ENCODE assay signal across 13 mouse cellular contexts in the genomic region with DNA sequence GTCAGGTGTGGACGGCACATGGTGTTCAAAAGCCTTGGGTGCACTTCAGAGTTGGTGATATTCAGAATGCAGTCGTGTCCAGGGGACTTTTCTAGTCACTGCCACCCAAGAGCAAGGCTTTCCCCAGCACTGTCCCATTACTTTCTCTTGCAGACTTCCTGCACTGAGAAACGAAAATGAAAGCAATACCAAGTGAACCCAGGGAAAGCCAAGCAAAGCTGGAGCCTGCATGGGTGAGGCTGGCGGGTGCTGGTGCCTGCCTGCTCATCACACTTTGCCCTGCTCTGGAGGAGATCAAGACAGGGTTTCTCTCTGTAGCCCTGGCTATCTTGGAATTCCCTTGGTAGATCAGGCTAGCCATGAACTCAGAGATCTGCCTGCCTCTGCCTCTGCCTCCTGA. TPM values are rescaled to one million over a fixed set of nuclear protein-coding genes. Genes with fewer than 3 reads are reported as not detected.
DNase-seq lines count a peak whose midpoint lies in the region; ATAC-seq and TF ChIP-seq lines count a peak whose summit lies in the region.
"Had no signal": no experiment of that assay in that cellular context is flagged by ENCODE, and none has a peak within 500 bp of the region (broad histone marks: within the 10 kb centered on the region; RNA-seq: fewer than 3 reads in every experiment).

No protein-coding gene starts in this region.

- DNase-seq in heart, postnatal 14 days: no peak
- DNase-seq in testis, postnatal 10 days (ENCODE audit: low spot score): no peak
- DNase-seq in induced T-regulatory cell, adult 2 months (ENCODE audit: low read depth): peak; percentile 79
- DNase-seq in splenic B cell, adult 2 months (ENCODE audit: low read depth, low spot score): peak; percentile 41
- no peak for DNase-seq in forebrain, embryonic 10.5 days (ENCODE audit: extremely low spot score, low spot score)
- no peak for DNase-seq in left cerebral cortex, postnatal 25 days (ENCODE audit: low spot score in 2 of 2)
- DNase-seq: cerebellum, adult 9-10 months; forebrain, postnatal 0 days had no signal

- intact Hi-C loops in heart, postnatal 14 days (cut with DNase I): loop anchor here (5.0 kb wide), 2 partner anchors 42 to 122 kb away; no protein-coding TSS in a partner anchor
- intact Hi-C loops in left cerebral cortex, postnatal 25 days (cut with DNase I): loop anchor here (5.0 kb wide), 1 partner anchor 68 kb away; a partner anchor contains a TSS

- 0 out of 2 replicates have a peak overlapping the region, but pooled peaks have one; percentile 10 for H3K9ac ChIP-seq in heart, embryonic 13.5 days
- H3K9ac ChIP-seq: embryonic facial prominence, embryonic 13.5 days; forebrain, postnatal 0 days; kidney, embryonic 15.5 days had no signal

- no peak for TF ChIP-seq CTCF in testis, adult 2 months (IDR thresholded peaks at IDR 0.05; ENCODE audit: control insufficient read depth, insufficient read depth, insufficient replicate concordance, low read depth, low read length)

- H3K27ac ChIP-seq in heart, embryonic 13.5 days (replicated peaks): no peak overlapping the region
- no peak overlapping the region for H3K27ac ChIP-seq in testis, adult 2 months (ENCODE audit: control insufficient read depth, insufficient read depth, low read depth, low read length)
- H3K27ac ChIP-seq in forebrain, embryonic 10.5 days: no peak overlapping the region
- H3K27ac ChIP-seq: embryonic facial prominence, embryonic 13.5 days; hindbrain, embryonic 10.5 days; kidney, embryonic 15.5 days had no signal

- 84% methylated on average over 4 of the region's 4 CpGs for WGBS in heart, embryonic 13.5 days
- 92% methylated on average over 4 of the region's 4 CpGs for WGBS in forebrain, embryonic 10.5 days

- H3K4me3 ChIP-seq in heart, embryonic 13.5 days: no peak overlapping the region
- peak overlapping the region; percentile 60 for H3K4me3 ChIP-seq in testis, adult 2 months (ENCODE audit: control insufficient read depth, low read depth, low read length)
- no peak overlapping the region for H3K4me3 ChIP-seq in forebrain, embryonic 10.5 days
- H3K4me3 ChIP-seq: embryonic facial prominence, embryonic 13.5 days; hindbrain, embryonic 10.5 days; kidney, embryonic 15.5 days had no signal

- H3K36me3 ChIP-seq in heart, embryonic 13.5 days: peaks cover 67% of the 10 kb centered on the region
- no peaks in the 10 kb centered on the region for H3K36me3 ChIP-seq in testis, adult 2 months (ENCODE audit: control insufficient read depth, insufficient read depth, low read length)
- H3K36me3 ChIP-seq in splenic B cell, adult 2 months (ENCODE audit: control insufficient read depth, insufficient read depth, low read length, poor library complexity, severe bottlenecking): peaks cover 12% of the 10 kb centered on the region
- H3K36me3 ChIP-seq in forebrain, embryonic 10.5 days (replicated peaks): peaks cover 69% of the 10 kb centered on the region

- no peak for ATAC-seq in heart, embryonic 13.5 days (ENCODE audit: extremely low read depth, insufficient number of reproducible peaks, low FRiP score, low TSS enrichment)
- ATAC-seq: forebrain, postnatal 0 days had no signal

- peaks cover 30% of the 10 kb centered on the region for H3K4me1 ChIP-seq in heart, embryonic 13.5 days
- peaks cover 22% of the 10 kb centered on the region for H3K4me1 ChIP-seq in testis, adult 2 months (ENCODE audit: control insufficient read depth, insufficient read depth, low read length)
- peaks cover 37% of the 10 kb centered on the region for H3K4me1 ChIP-seq in forebrain, embryonic 10.5 days

- TF ChIP-seq POLR2A in testis, adult 2 months (IDR thresholded peaks at IDR 0.05; ENCODE audit: control insufficient read depth, low read depth, low read length): no peak

- no peaks in the 10 kb centered on the region for H3K9me3 ChIP-seq in heart, embryonic 13.5 days
- 0 out of 2 replicates have a peak, but pooled peaks cover 3% of the 10 kb centered on the region for H3K9me3 ChIP-seq in forebrain, embryonic 10.5 days
- H3K9me3 ChIP-seq: embryonic facial prominence, embryonic 13.5 days; hindbrain, embryonic 10.5 days; kidney, embryonic 15.5 days had no signal

- no peak overlapping the region for H3K4me2 ChIP-seq in heart, embryonic 13.5 days
- H3K4me2 ChIP-seq: embryonic facial prominence, embryonic 13.5 days; kidney, embryonic 15.5 days had no signal

- H3K27me3 ChIP-seq in heart, embryonic 13.5 days (replicated peaks): no peaks in the 10 kb centered on the region
- H3K27me3 ChIP-seq in testis, adult 2 months (ENCODE audit: control insufficient read depth, insufficient read depth, low read length): no peaks in the 10 kb centered on the region
- H3K27me3 ChIP-seq in splenic B cell, adult 2 months (ENCODE audit: control insufficient read depth, insufficient read depth, low read length, poor library complexity, severe bottlenecking): no peaks in the 10 kb centered on the region
- peaks cover 18% of the 10 kb centered on the region for H3K27me3 ChIP-seq in forebrain, embryonic 10.5 days (ENCODE audit: poor library complexity, severe bottlenecking)
- H3K27me3 ChIP-seq: kidney, embryonic 15.5 days had no signal

RNA-seq across cellular contexts. Expression of a gene that starts 3.8 kb away (rescaled TPM):
- 51.1 and 52.7 TPM in 2 replicates for polyA plus RNA-seq in heart, embryonic 13.5 days (2015; fragmentation: Nextera tagmentation; extraction: Ambion mirVana)
- 10 to 100 TPM; 38.6 to 40.8 TPM for total RNA-seq in heart, postnatal 14 days (2021)
- 46.9 and 52.8 TPM in 2 replicates for polyA plus RNA-seq in testis, adult 2 months (2012; rRNA removed)
- 46.7 and 48.6 TPM in 2 replicates for polyA plus RNA-seq in forebrain, embryonic 10.5 days (2016; fragmentation: Nextera tagmentation; extraction: Ambion mirVana)
- 10 to 100 TPM; 49.2 to 51.0 TPM for total RNA-seq in left cerebral cortex, postnatal 25 days (2021)

RNA-seq across cellular contexts. Expression of a gene that starts 12.9 kb away (rescaled TPM):
- 0.07 and 0.11 TPM in 2 replicates for polyA plus RNA-seq in heart, embryonic 13.5 days (2015; fragmentation: Nextera tagmentation; extraction: Ambion mirVana)
- total RNA-seq in heart, postnatal 14 days (2021): under 1 TPM; 0.27 to 0.45 TPM
- not detected in 2 replicates for polyA plus RNA-seq in testis, adult 2 months (2012; rRNA removed)
- polyA plus RNA-seq in forebrain, embryonic 10.5 days (2016; fragmentation: Nextera tagmentation; extraction: Ambion mirVana): 0.07 and 0.10 TPM in 2 replicates
- 1 to 10 TPM; 7.8 to 8.3 TPM for total RNA-seq in left cerebral cortex, postnatal 25 days (2021)
- polyA plus RNA-seq: kidney, embryonic 15.5 days had no signal

RNA-seq across cellular contexts. Expression of a gene that starts 29.8 kb away (rescaled TPM):
- polyA plus RNA-seq in heart, embryonic 13.5 days (2015; fragmentation: Nextera tagmentation; extraction: Ambion mirVana): 41.6 and 51.4 TPM in 2 replicates
- 10 to 100 TPM; 73.3 to 85.0 TPM for total RNA-seq in heart, postnatal 14 days (2021)
- 27.5 and 31.8 TPM in 2 replicates for polyA plus RNA-seq in testis, adult 2 months (2012; rRNA removed)
- 45.2 and 48.5 TPM in 2 replicates for polyA plus RNA-seq in forebrain, embryonic 10.5 days (2016; fragmentation: Nextera tagmentation; extraction: Ambion mirVana)
- 10 to 100 TPM; 40.7 to 49.2 TPM for total RNA-seq in left cerebral cortex, postnatal 25 days (2021)

RNA-seq across cellular contexts. Expression of a gene that starts 52.4 kb away (rescaled TPM):
- 12.7 and 13.2 TPM in 2 replicates for polyA plus RNA-seq in heart, embryonic 13.5 days (2015; fragmentation: Nextera tagmentation; extraction: Ambion mirVana)
- 10 to 100 TPM; 17.0 to 22.6 TPM for total RNA-seq in heart, postnatal 14 days (2021)
- 35.0 and 36.9 TPM in 2 replicates for polyA plus RNA-seq in testis, adult 2 months (2012; rRNA removed)
- polyA plus RNA-seq in forebrain, embryonic 10.5 days (2016; fragmentation: Nextera tagmentation; extraction: Ambion mirVana): 18.3 and 18.8 TPM in 2 replicates
- 10 to 100 TPM; 34.6 to 35.7 TPM for total RNA-seq in left cerebral cortex, postnatal 25 days (2021)

RNA-seq across cellular contexts. Expression of a gene that starts 55.9 kb away (rescaled TPM):
- polyA plus RNA-seq in heart, embryonic 13.5 days (2015; fragmentation: Nextera tagmentation; extraction: Ambion mirVana): 80.4 and 101 TPM in 2 replicates
- 10 to 100 TPM; 17.9 to 21.1 TPM for total RNA-seq in heart, postnatal 14 days (2021)
- polyA plus RNA-seq in testis, adult 2 months (2012; rRNA removed): 98.6 and 107 TPM in 2 replicates
- polyA plus RNA-seq in forebrain, embryonic 10.5 days (2016; fragmentation: Nextera tagmentation; extraction: Ambion mirVana): 40.4 and 42.9 TPM in 2 replicates
- total RNA-seq in left cerebral cortex, postnatal 25 days (2021): 10 to 100 TPM; 54.4 to 58.4 TPM

Comparison
In these comparisons a context has a peak if more than half of its experiments do, and no peak if none do; other contexts are left out.
1. DNase-seq: peak in induced T-regulatory cell, adult 2 months (single experiment) and splenic B cell, adult 2 months (single experiment); none in heart, postnatal 14 days (0 of 2), testis, postnatal 10 days (single experiment), forebrain, embryonic 10.5 days (single experiment) and left cerebral cortex, postnatal 25 days (0 of 2).